Mouse (Mus musculus) lung, adult 2 months (tissue): Measurements from ENCODE around the gene 4930558C23Rik.

Experiments
- CTCF ChIP-seq: fragments of 200-500 bp; IDR thresholded peaks from 2 replicates; pipeline ENCODE4 v1.5.1; 2011; ENCODE audit warnings: mild to moderate bottlenecking, low read length, control low read depth; ENCODE audit not compliant: insufficient read depth
- POLR2A ChIP-seq: fragments of 200-500 bp; IDR thresholded peaks from 2 replicates; pipeline ENCODE4 v1.6.1; 2011; ENCODE audit warnings: low read depth, mild to moderate bottlenecking, control low read depth, low read length, borderline replicate concordance; ENCODE audit errors: extremely low read depth

- TF ChIP-seq CTCF (peak; percentile 36; the same call in 1 of the 2 replicates), POLR2A (no peak)
These were observed 53.1 kb downstream of the 4930558C23Rik start for GRCm38 (mm10) chr3:95349491-95349890.
